Mouse (Mus musculus): Measurements from ENCODE around the gene Hist3h2a.
"Not testable (repeated sequence)": the region's sequence is repeated elsewhere in the genome, so short reads cannot be mapped to it uniquely, and the experiment has no call there.

Gene Hist3h2a

DNA sequence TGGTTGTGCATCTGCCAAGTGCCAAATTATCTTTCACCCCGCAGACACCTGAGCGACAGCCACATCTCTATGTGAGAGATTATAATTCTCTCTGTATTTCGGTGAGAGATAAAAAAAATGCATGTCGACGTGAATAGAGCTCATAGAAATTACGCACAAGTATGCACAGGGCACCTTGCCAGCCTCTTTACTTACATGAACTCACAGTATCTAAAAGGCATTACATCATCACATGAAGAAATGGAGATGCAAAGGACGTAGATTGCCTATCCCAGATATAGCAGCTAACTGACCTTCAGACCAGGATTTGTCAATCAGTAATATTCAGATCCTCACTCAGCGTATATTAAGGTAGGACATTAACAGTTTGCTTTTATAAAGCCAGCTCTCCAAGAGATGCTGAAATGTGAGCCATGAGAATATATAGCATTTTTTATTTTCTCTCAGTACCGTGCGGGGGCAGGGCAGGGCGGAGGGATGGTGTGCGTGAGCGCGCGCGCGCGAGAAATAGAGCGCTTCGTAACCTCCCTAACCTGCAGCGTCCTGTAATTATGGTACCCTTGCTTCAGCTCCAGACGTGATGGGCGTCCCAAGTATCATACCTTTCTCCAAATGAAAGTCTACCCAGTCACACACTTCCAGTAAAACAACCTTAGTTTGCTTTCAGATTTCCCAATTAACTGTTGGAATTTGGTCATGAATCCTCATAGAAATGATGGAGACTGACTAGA lies 6.5 kb upstream of the Hist3h2a start:
- DNase-seq (ENCODE audit: low spot score), result no peak

GRCm38 (mm10) chr11:58948542-58949479 lies 5.7 kb upstream of the Hist3h2a start, which contains the start of gene Hist3h2ba:
Hist3h2ba (plus strand) TSS chr11:58948920.
- no peak for DNase-seq (ENCODE audit: low spot score)

GRCm38 (mm10) chr11:58949480-58950431 lies 4.7 kb upstream of the Hist3h2a start:
- DNase-seq (ENCODE audit: low spot score), result no peak

DNA sequence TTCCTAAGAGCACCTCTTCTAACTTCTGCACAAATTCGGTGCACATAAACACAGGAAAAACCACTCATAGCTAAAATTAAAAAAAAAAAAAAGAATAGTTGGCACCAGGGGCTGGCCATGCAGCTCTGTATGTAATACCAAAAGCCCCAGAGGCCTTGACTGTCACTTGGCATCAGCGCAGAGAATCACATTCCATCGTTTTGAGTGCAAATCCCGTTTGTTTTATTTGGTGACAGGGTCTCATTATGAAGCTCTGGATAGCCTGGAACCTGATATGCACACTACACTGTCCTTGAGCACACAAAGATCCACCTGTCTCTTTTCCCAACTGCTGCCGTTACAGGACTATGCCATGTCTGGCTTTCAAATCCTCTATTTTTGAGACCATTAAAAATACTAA lies 3.3 kb upstream of the Hist3h2a start:
- no peak for DNase-seq (ENCODE audit: low spot score)

DNA sequence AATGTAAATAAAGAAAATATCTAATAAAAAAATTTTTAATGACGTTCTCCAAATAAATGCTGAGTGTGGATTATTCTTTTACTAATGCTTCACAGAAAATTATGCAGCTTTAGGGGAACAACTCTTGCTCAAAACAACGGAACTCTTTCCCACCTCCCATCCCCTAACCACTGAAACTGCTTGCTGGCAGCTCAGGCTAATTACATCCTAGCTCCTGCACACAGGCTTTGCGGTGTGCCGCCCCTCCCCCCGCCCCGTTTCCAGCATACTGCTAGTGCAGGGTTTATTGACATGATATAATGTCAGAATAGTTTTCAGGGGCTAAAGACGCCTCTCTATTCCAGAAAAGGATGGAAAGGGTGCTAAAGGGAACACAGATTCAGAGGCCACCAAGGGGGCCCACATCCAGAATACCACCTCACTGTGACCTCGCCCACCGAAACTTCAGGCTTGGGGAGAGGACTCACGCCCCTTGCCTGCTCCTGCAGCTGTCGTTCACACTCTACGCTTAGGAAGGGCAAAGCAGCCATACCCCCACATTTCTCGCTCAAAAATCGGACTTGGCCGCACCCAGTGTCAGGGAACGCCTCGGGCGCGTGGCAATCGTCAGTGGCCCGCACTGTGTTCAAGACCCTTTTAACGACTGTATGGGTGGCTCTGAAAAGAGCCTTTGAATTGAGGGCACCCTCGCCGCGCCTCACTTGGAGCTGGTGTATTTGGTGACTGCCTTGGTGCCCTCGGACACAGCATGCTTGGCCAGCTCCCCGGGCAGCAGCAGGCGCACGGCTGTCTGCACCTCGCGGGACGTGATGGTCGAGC lies 925 bp upstream of the Hist3h2a start:
- no peak for DNase-seq (ENCODE audit: low spot score)

DNA sequence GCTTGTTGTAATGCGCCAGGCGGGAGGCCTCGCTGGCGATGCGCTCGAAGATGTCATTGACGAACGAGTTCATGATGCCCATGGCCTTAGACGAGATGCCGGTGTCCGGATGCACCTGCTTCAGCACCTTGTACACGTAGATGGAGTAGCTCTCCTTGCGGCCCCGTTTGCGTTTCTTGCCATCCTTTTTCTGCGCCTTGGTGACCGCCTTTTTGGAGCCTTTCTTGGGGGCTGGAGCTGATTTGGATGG lies 390 bp upstream of the Hist3h2a start:
- DNase-seq (ENCODE audit: low spot score), result not testable (repeated sequence)

- DNase-seq (ENCODE audit: low spot score), result no peak
Observed at GRCm38 (mm10) chr11:58955143-58955867, 820 bp downstream of the Hist3h2a start.

DNA sequence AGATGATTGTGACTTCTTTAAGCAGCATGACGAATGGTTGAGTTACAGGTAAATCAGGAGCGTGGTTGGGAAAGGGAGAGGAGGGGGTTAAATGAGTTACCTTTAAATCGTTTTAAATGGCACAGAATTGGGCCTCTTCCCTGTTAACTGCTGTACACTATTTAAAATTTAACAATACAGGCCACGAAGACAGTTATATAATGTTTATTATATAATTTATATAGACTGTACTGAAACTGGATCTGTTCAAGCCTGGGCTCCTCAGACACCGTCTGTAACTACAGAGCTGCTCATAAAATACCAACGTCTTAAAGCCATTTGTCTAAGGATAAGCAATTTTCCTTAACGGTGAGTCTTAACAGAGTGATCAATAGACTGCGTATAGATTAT lies 1.4 kb downstream of the Hist3h2a start:
- no peak for DNase-seq (ENCODE audit: low spot score)

- no peak for DNase-seq (ENCODE audit: low spot score)
Observed at GRCm38 (mm10) chr11:58957226-58957914, 2.9 kb downstream of the Hist3h2a start.

DNA sequence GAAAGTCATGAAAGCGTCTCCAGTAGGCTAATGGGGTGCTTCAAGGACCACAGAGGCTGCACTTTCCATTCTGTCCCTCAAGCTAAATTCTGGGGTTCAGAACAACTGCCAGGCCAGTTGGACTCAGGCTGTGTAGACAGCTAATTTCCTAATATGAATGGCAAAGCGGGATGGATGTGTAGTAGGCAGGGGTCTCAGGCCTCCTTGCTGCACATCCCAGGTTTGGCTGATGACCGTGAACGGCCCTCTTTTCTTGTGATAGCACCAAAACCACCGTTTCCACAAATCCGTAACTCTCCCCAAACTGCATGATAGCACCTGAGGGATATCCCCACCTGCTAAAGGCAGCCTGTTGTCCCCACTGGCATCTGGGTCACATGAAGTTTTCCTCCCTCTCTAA lies 4.1 kb downstream of the Hist3h2a start:
- no peak for DNase-seq (ENCODE audit: low spot score)

GRCm38 (mm10) chr11:58959186-58959825 lies 4.8 kb downstream of the Hist3h2a start:
- no peak for DNase-seq (ENCODE audit: low spot score)

GRCm38 (mm10) chr11:58959921-58960465 lies 5.5 kb downstream of the Hist3h2a start:
- DNase-seq (ENCODE audit: low spot score), result no peak

GRCm38 (mm10) chr11:58961364-58962177 lies 7.1 kb downstream of the Hist3h2a start:
- DNase-seq (ENCODE audit: low spot score), result no peak

DNA sequence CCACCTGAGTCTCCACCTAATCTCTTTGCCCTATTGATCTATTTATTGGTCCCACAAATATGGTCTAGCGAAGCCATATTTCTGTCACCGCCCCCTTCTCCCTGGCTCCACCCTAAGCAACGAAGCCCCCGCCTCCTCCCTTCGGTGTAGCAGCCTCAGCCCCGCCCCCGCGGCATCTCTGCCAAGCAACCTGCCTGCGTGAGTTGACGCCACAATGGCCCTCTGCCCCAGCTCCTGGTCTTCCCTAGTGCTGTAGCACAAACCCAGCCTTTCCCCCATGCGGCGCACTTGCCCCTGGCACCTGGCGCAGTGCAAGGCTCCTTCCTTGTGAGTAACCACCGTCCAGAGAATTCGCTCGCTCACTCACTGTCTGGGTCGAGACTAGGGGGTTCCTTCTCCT lies 9.1 kb downstream of the Hist3h2a start:
- no peak for DNase-seq (ENCODE audit: low spot score)

DNA sequence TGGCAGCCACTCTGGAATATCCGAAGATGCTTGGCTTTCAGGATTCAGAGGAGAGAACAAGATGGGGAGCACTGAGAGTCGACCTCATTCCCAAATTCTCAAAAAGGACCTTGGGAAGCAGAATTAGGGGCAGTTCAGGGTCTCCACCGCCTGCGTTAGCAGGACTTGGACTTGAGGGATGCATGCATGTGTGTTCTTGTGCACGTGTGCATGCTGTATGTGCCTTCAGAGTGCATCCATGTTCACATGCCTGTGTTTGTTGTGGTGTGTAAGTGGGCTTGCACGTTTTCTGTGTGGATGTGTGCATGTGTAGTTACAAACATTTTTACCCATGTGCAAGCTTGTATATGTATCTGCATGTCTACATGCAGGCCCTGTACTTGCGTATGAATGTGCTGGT lies 9.7 kb downstream of the Hist3h2a start:
- DNase-seq (ENCODE audit: low spot score), result no peak

- no peak for DNase-seq (ENCODE audit: low spot score)
Observed at GRCm38 (mm10) chr11:58965001-58965760, 10.7 kb downstream of the Hist3h2a start.

- DNase-seq (ENCODE audit: low spot score), result no peak
Observed at GRCm38 (mm10) chr11:58967346-58967745, 12.9 kb downstream of the Hist3h2a start.

DNA sequence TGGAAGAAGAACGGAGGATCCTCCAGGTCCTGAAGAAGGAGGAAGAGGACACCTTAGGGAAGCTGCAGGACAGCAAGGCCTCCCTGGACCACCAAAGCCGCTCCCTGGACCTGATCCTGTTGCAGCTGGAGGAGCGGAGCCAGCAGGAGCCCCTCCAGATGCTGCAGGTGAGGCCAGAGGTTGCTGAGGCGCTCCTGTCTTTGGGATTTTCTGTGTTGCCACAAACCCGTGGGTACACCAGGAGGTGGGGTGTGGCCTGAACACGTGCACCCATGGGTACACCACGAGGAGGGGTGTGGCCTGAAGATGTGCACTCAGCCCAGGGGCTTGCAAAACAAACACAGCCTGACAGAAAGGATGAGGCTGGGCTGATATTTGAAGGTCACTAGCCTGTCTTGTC lies 14.1 kb downstream of the Hist3h2a start:
- DNase-seq (ENCODE audit: low spot score), result no peak

All from urinary bladder, postnatal 10 days (tissue).